Mouse (Mus musculus): ENCODE results near the gene Apobec1.

The Apobec1 gene

GRCm38 (mm10) chr6:122602242-122602991, at the start of gene Apobec1:
Apobec1 (minus strand) TSS chr6:122602444.
- TF ChIP-seq GATA4 (IDR thresholded peaks at IDR 0.05; ENCODE audit: insufficient replicate concordance, low read length): peak; percentile 31; the same call in 1 of the 2 replicates

- no peak for TF ChIP-seq GATA4 (IDR thresholded peaks at IDR 0.05; ENCODE audit: insufficient replicate concordance, low read length)
These were observed 48.2 kb upstream of the Apobec1 start for GRCm38 (mm10) chr6:122650398-122650980.

GRCm38 (mm10) chr6:122649903-122650302, 47.7 kb upstream of the Apobec1 start:
- TF ChIP-seq GATA4 (IDR thresholded peaks at IDR 0.05; ENCODE audit: insufficient replicate concordance, low read length): no peak

- TF ChIP-seq GATA4 (IDR thresholded peaks at IDR 0.05; ENCODE audit: insufficient replicate concordance, low read length): no peak
These were observed 34.4 kb upstream of the Apobec1 start for GRCm38 (mm10) chr6:122636666-122637065.

- no peak for TF ChIP-seq GATA4 (IDR thresholded peaks at IDR 0.05; ENCODE audit: insufficient replicate concordance, low read length)
These were observed 33.1 kb upstream of the Apobec1 start for GRCm38 (mm10) chr6:122635315-122635714.

GRCm38 (mm10) chr6:122633411-122633810, 31.2 kb upstream of the Apobec1 start:
- no peak for TF ChIP-seq GATA4 (IDR thresholded peaks at IDR 0.05; ENCODE audit: insufficient replicate concordance, low read length)

- TF ChIP-seq GATA4 (IDR thresholded peaks at IDR 0.05; ENCODE audit: insufficient replicate concordance, low read length): no peak
These were observed 25.3 kb upstream of the Apobec1 start for GRCm38 (mm10) chr6:122627469-122628108.

- TF ChIP-seq GATA4 (IDR thresholded peaks at IDR 0.05; ENCODE audit: insufficient replicate concordance, low read length): no peak
These were observed 23.9 kb upstream of the Apobec1 start, which contains the start of gene Dppa3 for GRCm38 (mm10) chr6:122626110-122626509. Dppa3 (plus strand) TSS chr6:122626410.

GRCm38 (mm10) chr6:122625156-122625555, 22.9 kb upstream of the Apobec1 start:
- no peak for TF ChIP-seq GATA4 (IDR thresholded peaks at IDR 0.05; ENCODE audit: insufficient replicate concordance, low read length)

GRCm38 (mm10) chr6:122624480-122624879, 22.2 kb upstream of the Apobec1 start:
- TF ChIP-seq GATA4 (IDR thresholded peaks at IDR 0.05; ENCODE audit: insufficient replicate concordance, low read length): no peak

GRCm38 (mm10) chr6:122621066-122621465, 18.8 kb upstream of the Apobec1 start:
- TF ChIP-seq GATA4 (IDR thresholded peaks at IDR 0.05; ENCODE audit: insufficient replicate concordance, low read length): no peak

- TF ChIP-seq GATA4 (IDR thresholded peaks at IDR 0.05; ENCODE audit: insufficient replicate concordance, low read length): no peak
These were observed 13.8 kb upstream of the Apobec1 start for GRCm38 (mm10) chr6:122616022-122616421.

DNA sequence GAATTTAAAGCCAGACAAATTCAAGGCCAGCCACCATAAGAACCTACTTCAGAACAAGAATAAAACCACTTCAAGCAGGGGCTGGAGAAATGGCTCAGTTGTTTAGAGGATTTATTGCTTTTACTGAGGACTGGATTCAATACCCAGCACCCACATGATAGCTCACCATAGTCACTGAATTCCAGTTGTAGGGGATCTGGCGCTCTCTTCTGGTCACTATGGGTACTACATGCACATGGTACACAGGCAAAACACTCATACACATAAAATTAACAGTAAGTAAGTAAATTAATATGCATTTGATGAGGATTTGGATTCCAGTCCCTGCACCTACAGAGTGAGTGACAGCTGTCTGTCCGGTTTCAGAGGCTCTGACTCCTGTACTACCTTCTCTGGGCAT, 11.8 kb upstream of the Apobec1 start:
- TF ChIP-seq GATA4 (IDR thresholded peaks at IDR 0.05; ENCODE audit: insufficient replicate concordance, low read length): no peak

- TF ChIP-seq GATA4 (IDR thresholded peaks at IDR 0.05; ENCODE audit: insufficient replicate concordance, low read length): no peak
These were observed 10.2 kb upstream of the Apobec1 start for GRCm38 (mm10) chr6:122612426-122612825.

GRCm38 (mm10) chr6:122609771-122610170, 7.5 kb upstream of the Apobec1 start, which contains the start of gene Gdf3:
Gdf3 (minus strand) TSS chr6:122610087.
- TF ChIP-seq GATA4 (IDR thresholded peaks at IDR 0.05; ENCODE audit: insufficient replicate concordance, low read length): no peak

GRCm38 (mm10) chr6:122609377-122609728, 7.1 kb upstream of the Apobec1 start:
- TF ChIP-seq GATA4 (IDR thresholded peaks at IDR 0.05; ENCODE audit: insufficient replicate concordance, low read length): no peak

Measured in liver, adult (tissue).